ENCODE assay signal across 21 mouse cellular contexts in genomic region chr11:119791923-119792564, GRCm38 (mm10).
A peak's percentile ranks its signal among the peaks of the same experiment; 100 is the strongest.
DNase-seq lines count a peak whose midpoint lies in the region; ATAC-seq lines count a peak whose summit lies in the region.
"Had no signal": no experiment of that assay in that cellular context is flagged by ENCODE, and none has a peak within 500 bp of the region (broad histone marks: within the 10 kb centered on the region; RNA-seq: fewer than 3 reads in every experiment).

No protein-coding gene starts in this region.

- H3K4me1 ChIP-seq in kidney, embryonic 14.5 days (ENCODE audit: control insufficient read depth, insufficient read depth, low read length), result peaks cover 35% of the 10 kb centered on the region

- ATAC-seq in kidney, embryonic 14.5 days (ENCODE audit: low FRiP score, low TSS enrichment), result peak; percentile 53; the same call in 1 of the 2 replicates
- ATAC-seq: forebrain, embryonic 16.5 days had no signal

- WGBS in kidney, embryonic 14.5 days, result 48% methylated on average over 10 of the region's 10 CpGs
- WGBS in macrophage (ENCODE audit: missing documents), result 94% methylated on average over 10 of the region's 10 CpGs

- no peak overlapping the region for H3K4me3 ChIP-seq in kidney, embryonic 14.5 days (ENCODE audit: low read length)
- H3K4me3 ChIP-seq in macrophage (ENCODE audit: inconsistent target), result no peak overlapping the region
- H3K4me3 ChIP-seq: embryonic facial prominence, embryonic 13.5 days; forebrain, embryonic 12.5 days; gastrocnemius, adult 2 months; heart, embryonic 12.5 days; hindbrain, embryonic 10.5 days had no signal

- no peak overlapping the region for H3K9ac ChIP-seq in kidney, embryonic 14.5 days (ENCODE audit: low read depth, low read length)
- H3K9ac ChIP-seq: embryonic facial prominence, embryonic 13.5 days; forebrain, embryonic 12.5 days; heart, embryonic 12.5 days; hindbrain, embryonic 14.5 days had no signal

- no peak overlapping the region for H3K4me2 ChIP-seq in kidney, embryonic 14.5 days (replicated peaks; ENCODE audit: low read depth, low read length)
- H3K4me2 ChIP-seq: embryonic facial prominence, embryonic 13.5 days; forebrain, embryonic 12.5 days; heart, embryonic 12.5 days; hindbrain, embryonic 14.5 days had no signal

- no peaks in the 10 kb centered on the region; the same call in 1 of the 2 replicates for H3K79me2 ChIP-seq in macrophage (ENCODE audit: inconsistent target)

- DNase-seq in kidney, adult 18-20 months, result peak; percentile 35
- DNase-seq in kidney, postnatal 10 days, result peak; percentile 36
- DNase-seq in frontal cortex, postnatal 14 days (ENCODE audit: low spot score in 2 of 2), result no peak
- DNase-seq in right cerebral cortex, postnatal 25 days, result no peak
- DNase-seq in lung, postnatal 36 days, result no peak
- DNase-seq: adrenal gland, adult 8-10 months; adrenal gland, postnatal 36 days; cerebellum, adult 11 months; cerebellum, adult 8-10 months; cerebellum, postnatal 25 days; gastrocnemius, adult 2 months; gastrocnemius, postnatal 25 days had no signal

- no peaks in the 10 kb centered on the region for H3K36me3 ChIP-seq in kidney, embryonic 14.5 days (ENCODE audit: control insufficient read depth, insufficient read depth, low read length)
- no peaks in the 10 kb centered on the region for H3K36me3 ChIP-seq in macrophage (ENCODE audit: inconsistent target)
- H3K36me3 ChIP-seq: embryonic facial prominence, embryonic 13.5 days; forebrain, embryonic 12.5 days; heart, embryonic 12.5 days had no signal

- peak overlapping the region; percentile 68; the same call in 1 of the 2 replicates for H3K27ac ChIP-seq in kidney, embryonic 14.5 days (ENCODE audit: low read depth, low read length)
- peak overlapping the region; percentile 42; the same call in 1 of the 2 replicates for H3K27ac ChIP-seq in macrophage
- H3K27ac ChIP-seq: embryonic facial prominence, embryonic 13.5 days; gastrocnemius, adult 2 months; hindbrain, embryonic 14.5 days had no signal

- no peaks in the 10 kb centered on the region for H3K27me3 ChIP-seq in kidney, embryonic 14.5 days (ENCODE audit: control insufficient read depth, insufficient read depth, low read length)
- H3K27me3 ChIP-seq: embryonic facial prominence, embryonic 13.5 days; forebrain, embryonic 12.5 days; heart, embryonic 12.5 days had no signal

- H3K9me3 ChIP-seq in kidney, embryonic 14.5 days (ENCODE audit: control insufficient read depth, low read length), result no peaks in the 10 kb centered on the region
- H3K9me3 ChIP-seq: embryonic facial prominence, embryonic 13.5 days; forebrain, embryonic 12.5 days; G1E; heart, embryonic 12.5 days; hindbrain, embryonic 10.5 days had no signal

Comparison
In these comparisons a context has a peak if more than half of its experiments do, and no peak if none do; other contexts are left out.
1. DNase-seq: peak in kidney, adult 18-20 months (single experiment) and kidney, postnatal 10 days (single experiment); none in frontal cortex, postnatal 14 days (0 of 2), right cerebral cortex, postnatal 25 days (single experiment) and lung, postnatal 36 days (single experiment).